Mouse (Mus musculus): Measurements from ENCODE around the gene Tlx1. TPM values are rescaled to one million over a fixed set of nuclear protein-coding genes. Genes with fewer than 3 reads are reported as not detected.

The Tlx1 gene
- polyA plus RNA-seq, 1 experiment from 2014 or later, result 1.7 TPM

DNA sequence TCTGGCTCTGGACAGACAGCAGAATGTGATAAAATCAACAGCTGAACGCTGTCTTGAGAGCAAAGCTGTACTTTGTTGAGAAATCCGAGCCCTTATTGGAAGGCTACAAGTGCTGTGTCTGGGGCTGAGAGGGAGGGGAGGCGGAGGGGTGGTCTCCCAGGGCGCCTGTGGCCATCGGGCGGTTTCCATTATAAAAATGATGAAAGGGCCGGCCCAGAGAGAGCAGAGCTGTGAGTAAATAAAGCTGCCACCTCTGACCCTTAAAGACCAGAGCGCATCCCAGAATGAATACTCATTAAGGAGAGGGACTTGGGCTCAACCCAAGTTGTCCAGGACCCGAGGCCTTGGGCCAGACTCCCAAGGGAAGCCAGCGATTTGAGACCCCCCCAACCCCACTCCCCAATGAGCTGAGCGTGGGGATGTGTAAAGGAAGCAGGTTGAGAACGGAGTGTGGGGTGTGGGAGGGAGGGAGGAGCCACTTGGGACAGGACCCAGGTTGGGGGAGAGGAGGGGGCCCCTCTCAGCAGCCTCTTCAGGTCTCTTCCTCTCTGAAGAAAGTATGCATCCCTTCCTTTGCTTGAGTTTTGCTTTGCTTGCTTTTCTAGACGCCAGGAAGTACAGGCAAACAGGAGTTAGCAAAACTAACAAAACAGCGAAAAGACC is 18.4 kb upstream of the Tlx1 start:
- ATAC-seq (ENCODE audit: low read depth) (peak; percentile 55; the same call in 1 of the 2 replicates), DNase-seq (ENCODE audit: low spot score) (peak; percentile 63)
- 12% methylated on average over 14 of the region's 14 CpGs for WGBS
- peaks cover 38% of the 10 kb centered on the region for H3K27me3 ChIP-seq (replicated peaks; ENCODE audit: control insufficient read depth, insufficient read depth, low read length)
- H3K9ac ChIP-seq (ENCODE audit: low read depth, low read length), result no peak overlapping the region
- no peaks in the 10 kb centered on the region for H3K9me3 ChIP-seq (ENCODE audit: control insufficient read depth, low read length)
- no peaks in the 10 kb centered on the region for H3K36me3 ChIP-seq (ENCODE audit: control insufficient read depth, insufficient read depth, low read length)
- H3K27ac ChIP-seq (replicated peaks; ENCODE audit: low read depth, low read length), result no peak overlapping the region
- H3K4me1 ChIP-seq (ENCODE audit: control insufficient read depth, insufficient read depth, low read length), result no peaks in the 10 kb centered on the region
- peak overlapping the region; percentile 15; the same call in 1 of the 2 replicates for H3K4me2 ChIP-seq (ENCODE audit: low read depth, low read length)
- no peak overlapping the region for H3K4me3 ChIP-seq (ENCODE audit: low read depth, low read length)

DNA sequence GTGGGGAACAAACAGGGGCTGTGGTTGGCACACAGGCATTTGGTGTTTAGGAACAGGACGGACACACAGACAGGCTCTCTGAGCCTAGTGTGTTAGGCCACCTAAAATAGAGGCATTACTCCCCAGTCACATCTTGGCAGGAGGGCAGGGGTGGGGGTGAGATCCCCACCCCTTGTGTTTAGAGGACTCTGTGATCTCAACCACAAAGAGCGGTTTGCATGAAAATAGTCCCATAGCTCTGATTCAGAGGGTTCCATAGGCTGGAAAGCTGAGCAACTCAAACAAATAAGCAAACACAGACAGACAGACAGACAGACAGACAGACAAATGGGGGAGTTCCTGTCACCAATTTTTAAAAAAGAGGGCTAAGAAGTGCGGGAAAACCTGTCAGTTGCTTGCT is 7.9 kb upstream of the Tlx1 start:
- ATAC-seq (ENCODE audit: low read depth), result no peak

DNA sequence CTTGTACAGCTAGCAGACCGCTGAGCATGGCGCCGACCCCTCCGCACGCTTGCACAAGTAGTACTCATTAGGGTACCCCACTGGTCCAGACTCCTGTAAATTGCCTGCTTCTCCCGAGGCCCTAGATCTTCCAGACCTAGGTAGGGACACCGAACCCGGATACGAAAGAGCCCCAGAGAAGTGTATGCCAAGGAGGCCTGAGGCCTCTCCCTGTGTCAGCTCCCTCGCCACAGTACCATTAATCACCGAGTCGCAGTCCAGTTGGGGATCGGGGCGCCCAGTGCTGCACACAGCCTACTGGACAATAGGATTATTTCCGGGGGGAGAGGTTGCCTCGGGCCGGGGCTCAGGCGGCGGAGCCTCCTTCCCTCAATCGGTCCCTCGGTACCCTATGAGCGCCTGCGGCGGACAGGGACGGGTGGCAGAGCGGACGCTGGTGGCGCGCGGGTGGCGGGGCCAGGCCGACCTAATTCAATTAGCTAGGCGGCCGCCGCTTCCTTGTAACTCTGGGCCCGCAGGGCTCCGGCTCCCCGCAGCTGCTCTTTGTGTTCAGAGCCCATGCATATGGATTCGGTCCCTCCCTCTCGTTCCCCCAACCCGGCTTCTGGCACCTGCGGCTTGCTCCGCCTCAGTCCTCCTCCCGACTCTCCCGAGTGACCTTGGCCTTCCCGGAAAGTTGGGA is 7.1 kb upstream of the Tlx1 start:
- Histone ChIP-seq H3K36me3 (ENCODE audit: control insufficient read depth, insufficient read depth, low read length) (no peaks in the 10 kb centered on the region), H3K4me1 (ENCODE audit: control insufficient read depth, insufficient read depth, low read length) (no peaks in the 10 kb centered on the region), H3K4me3 (ENCODE audit: low read depth, low read length) (0 out of 2 replicates have a peak overlapping the region, but pooled peaks have one; percentile 9), H3K27ac (replicated peaks; ENCODE audit: low read depth, low read length) (no peak overlapping the region), H3K27me3 (replicated peaks; ENCODE audit: control insufficient read depth, insufficient read depth, low read length) (peaks cover 100% of the 10 kb centered on the region), H3K4me2 (ENCODE audit: low read depth, low read length) (peak overlapping the region; percentile 19; the same call in 1 of the 2 replicates), H3K9me3 (ENCODE audit: control insufficient read depth, low read length) (peaks cover 7% of the 10 kb centered on the region; the same call in 1 of the 2 replicates), H3K9ac (ENCODE audit: low read depth, low read length) (no peak overlapping the region)
- 2% methylated on average over 45 of the region's 46 CpGs for WGBS
- DNase-seq (ENCODE audit: low spot score) (no peak), ATAC-seq (ENCODE audit: low read depth) (no peak)

More for the DNA sequence above, 7.9 kb upstream of the Tlx1 start:
- H3K4me1 ChIP-seq (ENCODE audit: control insufficient read depth, insufficient read depth, low read length), result no peaks in the 10 kb centered on the region
- H3K4me2 ChIP-seq (ENCODE audit: low read depth, low read length), result no peak overlapping the region
- H3K9me3 ChIP-seq (ENCODE audit: control insufficient read depth, low read length), result no peaks in the 10 kb centered on the region
- WGBS, result 13% methylated on average over 3 of the region's 3 CpGs
- peaks cover 94% of the 10 kb centered on the region for H3K27me3 ChIP-seq (replicated peaks; ENCODE audit: control insufficient read depth, insufficient read depth, low read length)
- H3K9ac ChIP-seq (ENCODE audit: low read depth, low read length), result no peak overlapping the region
- no peak overlapping the region for H3K27ac ChIP-seq (replicated peaks; ENCODE audit: low read depth, low read length)
- DNase-seq (ENCODE audit: low spot score), result no peak
- no peak overlapping the region for H3K4me3 ChIP-seq (ENCODE audit: low read depth, low read length)
- H3K36me3 ChIP-seq (ENCODE audit: control insufficient read depth, insufficient read depth, low read length), result no peaks in the 10 kb centered on the region

DNA sequence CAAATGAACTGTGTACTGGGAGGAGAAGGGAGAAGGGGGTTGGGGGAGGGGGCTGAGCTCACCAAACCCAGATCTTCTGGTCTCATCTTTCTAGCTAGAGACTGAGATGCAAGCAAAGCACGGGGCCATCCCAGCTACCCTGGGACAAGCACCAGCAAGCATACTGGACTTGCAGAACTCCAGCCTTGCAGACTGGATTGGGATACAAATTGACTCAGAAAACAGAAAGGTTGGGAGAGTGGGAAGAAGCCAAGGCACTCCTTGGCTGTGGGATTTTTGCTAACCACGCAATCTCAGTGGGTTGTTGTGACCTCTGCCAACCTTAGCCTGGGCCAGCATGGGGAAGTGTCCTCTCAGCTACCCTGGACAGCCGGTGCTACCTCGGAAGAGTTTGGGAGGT is 3.4 kb upstream of the Tlx1 start:
- H3K4me3 ChIP-seq (ENCODE audit: low read depth, low read length), result no peak overlapping the region
- no peaks in the 10 kb centered on the region; the same call in 1 of the 2 replicates for H3K4me1 ChIP-seq (ENCODE audit: control insufficient read depth, insufficient read depth, low read length)
- ATAC-seq (ENCODE audit: low read depth) (no peak), DNase-seq (ENCODE audit: low spot score) (no peak)
- H3K9ac ChIP-seq (ENCODE audit: low read depth, low read length), result no peak overlapping the region
- H3K4me2 ChIP-seq (ENCODE audit: low read depth, low read length), result no peak overlapping the region
- peaks cover 7% of the 10 kb centered on the region; the same call in 1 of the 2 replicates for H3K9me3 ChIP-seq (ENCODE audit: control insufficient read depth, low read length)
- 1% methylated on average over 4 of the region's 4 CpGs for WGBS
- no peak overlapping the region for H3K27ac ChIP-seq (replicated peaks; ENCODE audit: low read depth, low read length)
- H3K36me3 ChIP-seq (ENCODE audit: control insufficient read depth, insufficient read depth, low read length), result no peaks in the 10 kb centered on the region
- peaks cover 99% of the 10 kb centered on the region for H3K27me3 ChIP-seq (replicated peaks; ENCODE audit: control insufficient read depth, insufficient read depth, low read length)

DNA sequence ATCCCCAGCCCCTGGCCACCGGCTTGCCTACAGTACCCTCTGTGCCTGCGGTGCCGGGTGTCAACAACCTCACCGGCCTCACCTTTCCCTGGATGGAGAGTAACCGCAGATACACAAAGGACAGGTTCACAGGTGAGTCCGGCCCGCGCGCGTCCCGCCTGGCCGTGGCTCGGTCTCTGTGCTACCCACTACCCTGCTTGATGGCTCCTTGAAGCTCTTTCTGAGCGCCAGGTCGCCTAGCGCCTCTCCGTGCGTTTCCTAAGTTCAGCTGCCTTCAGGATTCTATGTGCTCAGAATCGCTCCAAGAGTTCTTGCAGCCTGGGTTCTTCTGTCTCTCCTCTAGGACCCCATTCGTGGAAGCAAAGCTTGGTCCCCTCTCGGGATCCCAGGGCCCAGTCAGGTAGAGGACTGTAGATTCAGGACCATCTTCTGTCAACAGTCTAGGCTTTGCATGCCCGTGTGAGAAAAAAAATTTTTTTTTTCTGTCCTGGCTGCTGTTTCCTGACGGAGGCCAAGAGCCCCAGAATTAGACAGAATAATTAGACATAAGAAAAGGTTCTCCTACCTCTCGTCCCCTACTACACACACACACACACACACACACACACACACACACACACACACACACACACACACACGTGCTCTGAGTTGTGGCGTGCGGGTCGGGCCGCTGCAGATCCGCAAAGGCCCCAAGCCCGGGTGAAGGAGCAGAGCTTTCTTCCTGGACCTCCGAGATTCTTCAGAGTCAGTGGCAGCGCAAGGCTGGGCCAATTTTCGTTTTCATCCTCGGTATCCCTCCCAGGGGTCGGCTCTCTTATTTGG is 1.1 kb downstream of the Tlx1 start:
- Histone ChIP-seq H3K4me1 (ENCODE audit: control insufficient read depth, insufficient read depth, low read length) (peaks cover 3% of the 10 kb centered on the region; the same call in 1 of the 2 replicates), H3K9ac (ENCODE audit: low read depth, low read length) (peak overlapping the region; percentile 53; the same call in 1 of the 2 replicates), H3K4me3 (ENCODE audit: low read depth, low read length) (peak overlapping the region; percentile 35), H3K4me2 (ENCODE audit: low read depth, low read length) (peak overlapping the region; percentile 59), H3K9me3 (ENCODE audit: control insufficient read depth, low read length) (peaks cover 7% of the 10 kb centered on the region; the same call in 1 of the 2 replicates), H3K36me3 (ENCODE audit: control insufficient read depth, insufficient read depth, low read length) (no peaks in the 10 kb centered on the region), H3K27ac (replicated peaks; ENCODE audit: low read depth, low read length) (no peak overlapping the region), H3K27me3 (replicated peaks; ENCODE audit: control insufficient read depth, insufficient read depth, low read length) (peaks cover 99% of the 10 kb centered on the region)
- DNase-seq (ENCODE audit: low spot score) (no peak), ATAC-seq (ENCODE audit: low read depth) (no peak)
- 4% methylated on average over 33 of the region's 36 CpGs for WGBS

DNA sequence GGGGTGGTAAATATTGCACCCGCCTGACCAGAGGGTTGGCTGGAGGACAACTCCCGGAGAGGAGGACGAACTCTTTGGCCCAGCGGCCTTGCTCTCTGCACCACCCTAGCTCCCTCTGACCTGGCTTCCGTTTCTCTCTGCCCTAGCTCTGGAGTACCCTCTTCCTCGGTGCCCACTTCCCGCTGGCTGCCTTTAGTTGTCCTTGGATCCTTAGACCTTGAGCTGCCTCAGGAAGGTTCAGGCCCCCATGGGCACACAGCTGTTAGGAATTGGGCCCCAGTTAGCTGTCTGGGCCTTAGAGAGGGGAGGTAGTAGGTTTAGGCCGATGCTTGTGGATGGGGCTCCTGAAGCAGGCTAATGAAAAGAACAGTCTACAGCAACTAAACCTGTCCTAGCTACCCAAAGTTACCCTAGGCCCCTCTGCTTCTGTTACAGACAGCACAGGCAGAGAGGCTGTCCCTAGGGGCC is 1.7 kb downstream of the Tlx1 start:
- Histone ChIP-seq H3K9me3 (ENCODE audit: control insufficient read depth, low read length) (peaks cover 7% of the 10 kb centered on the region; the same call in 1 of the 2 replicates), H3K36me3 (ENCODE audit: control insufficient read depth, insufficient read depth, low read length) (no peaks in the 10 kb centered on the region), H3K4me3 (ENCODE audit: low read depth, low read length) (peak overlapping the region; percentile 24; the same call in 1 of the 2 replicates), H3K4me2 (ENCODE audit: low read depth, low read length) (peak overlapping the region; percentile 41; the same call in 1 of the 2 replicates), H3K4me1 (ENCODE audit: control insufficient read depth, insufficient read depth, low read length) (peaks cover 3% of the 10 kb centered on the region; the same call in 1 of the 2 replicates), H3K27me3 (replicated peaks; ENCODE audit: control insufficient read depth, insufficient read depth, low read length) (peaks cover 99% of the 10 kb centered on the region), H3K27ac (replicated peaks; ENCODE audit: low read depth, low read length) (no peak overlapping the region), H3K9ac (ENCODE audit: low read depth, low read length) (no peak overlapping the region)
- DNase-seq (ENCODE audit: low spot score) (no peak), ATAC-seq (ENCODE audit: low read depth) (no peak)
- 3% methylated on average over 8 of the region's 8 CpGs for WGBS

DNA sequence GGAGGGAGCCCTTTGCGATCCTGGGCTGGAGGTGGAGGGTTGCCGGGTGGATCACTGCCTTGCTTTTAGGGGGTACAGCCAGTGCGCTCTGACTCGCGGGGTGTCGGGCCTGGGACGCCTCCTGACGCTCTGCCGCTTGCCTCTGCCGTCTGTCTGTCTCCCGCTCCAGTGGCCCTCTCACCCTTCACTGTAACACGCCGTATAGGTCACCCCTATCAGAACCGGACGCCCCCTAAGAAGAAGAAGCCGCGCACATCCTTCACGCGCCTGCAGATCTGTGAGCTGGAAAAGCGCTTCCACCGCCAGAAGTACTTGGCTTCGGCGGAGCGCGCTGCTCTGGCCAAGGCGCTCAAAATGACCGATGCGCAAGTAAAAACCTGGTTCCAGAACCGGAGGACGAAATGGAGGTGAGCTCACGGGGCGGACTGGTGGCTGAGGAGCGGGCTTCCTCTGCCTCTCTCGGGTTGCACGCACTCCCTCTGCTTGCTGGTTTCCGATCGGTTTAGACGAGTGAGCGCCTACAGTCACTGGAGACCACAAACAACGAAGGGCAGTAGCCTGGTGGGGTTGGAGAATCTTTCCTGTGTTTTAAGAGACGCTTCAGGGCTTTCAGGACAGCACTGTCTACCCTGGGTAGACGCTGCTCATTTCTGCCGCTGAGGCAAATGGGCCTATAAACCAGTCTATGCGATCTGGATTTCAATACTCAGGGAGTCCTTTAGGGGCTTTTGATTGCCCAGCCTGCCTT is 3.0 kb downstream of the Tlx1 start:
- Histone ChIP-seq H3K4me2 (ENCODE audit: low read depth, low read length) (peak overlapping the region; percentile 41), H3K27me3 (replicated peaks; ENCODE audit: control insufficient read depth, insufficient read depth, low read length) (peaks cover 99% of the 10 kb centered on the region), H3K4me1 (ENCODE audit: control insufficient read depth, insufficient read depth, low read length) (peaks cover 3% of the 10 kb centered on the region; the same call in 1 of the 2 replicates), H3K9me3 (ENCODE audit: control insufficient read depth, low read length) (no peaks in the 10 kb centered on the region), H3K36me3 (ENCODE audit: control insufficient read depth, insufficient read depth, low read length) (no peaks in the 10 kb centered on the region), H3K4me3 (ENCODE audit: low read depth, low read length) (peak overlapping the region; percentile 24), H3K27ac (replicated peaks; ENCODE audit: low read depth, low read length) (no peak overlapping the region), H3K9ac (ENCODE audit: low read depth, low read length) (peak overlapping the region; percentile 37)
- ATAC-seq (ENCODE audit: low read depth) (no peak), DNase-seq (ENCODE audit: low spot score) (no peak)
- WGBS, result 2% methylated on average over 42 of the region's 44 CpGs

DNA sequence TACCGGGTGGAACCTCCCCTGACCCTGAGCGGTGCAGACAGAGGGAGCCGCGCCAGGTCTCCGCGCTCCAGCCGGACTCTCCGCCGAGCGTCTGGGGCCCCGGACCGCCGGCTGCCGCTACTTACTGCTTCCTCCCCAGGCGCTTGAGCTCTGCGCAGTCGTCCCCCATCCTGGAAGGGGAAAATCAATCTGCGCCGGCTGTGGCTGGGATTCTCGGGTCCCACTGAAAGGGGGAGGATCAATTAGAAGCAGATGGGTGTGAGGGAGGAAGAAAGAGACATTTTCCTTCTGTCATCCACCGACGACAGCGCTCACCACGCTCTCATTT is 3.5 kb downstream of the Tlx1 start:
- no peaks in the 10 kb centered on the region for H3K36me3 ChIP-seq (ENCODE audit: control insufficient read depth, insufficient read depth, low read length)
- WGBS, result 1% methylated on average over 17 of the region's 24 CpGs
- peaks cover 3% of the 10 kb centered on the region; the same call in 1 of the 2 replicates for H3K4me1 ChIP-seq (ENCODE audit: control insufficient read depth, insufficient read depth, low read length)
- H3K4me2 ChIP-seq (ENCODE audit: low read depth, low read length), result peak overlapping the region; percentile 41
- peak overlapping the region; percentile 24 for H3K4me3 ChIP-seq (ENCODE audit: low read depth, low read length)
- no peaks in the 10 kb centered on the region for H3K9me3 ChIP-seq (ENCODE audit: control insufficient read depth, low read length)
- DNase-seq (ENCODE audit: low spot score), result no peak
- H3K27me3 ChIP-seq (replicated peaks; ENCODE audit: control insufficient read depth, insufficient read depth, low read length), result peaks cover 99% of the 10 kb centered on the region
- 0 out of 2 replicates have a peak, but pooled peaks have one; percentile 13 for ATAC-seq (ENCODE audit: low read depth)
- H3K9ac ChIP-seq (ENCODE audit: low read depth, low read length), result peak overlapping the region; percentile 37
- H3K27ac ChIP-seq (replicated peaks; ENCODE audit: low read depth, low read length), result no peak overlapping the region

All from embryonic facial prominence, embryonic 14.5 days (tissue).